16 mouse cellular contexts compared by ENCODE assay signal in the genomic region with DNA sequence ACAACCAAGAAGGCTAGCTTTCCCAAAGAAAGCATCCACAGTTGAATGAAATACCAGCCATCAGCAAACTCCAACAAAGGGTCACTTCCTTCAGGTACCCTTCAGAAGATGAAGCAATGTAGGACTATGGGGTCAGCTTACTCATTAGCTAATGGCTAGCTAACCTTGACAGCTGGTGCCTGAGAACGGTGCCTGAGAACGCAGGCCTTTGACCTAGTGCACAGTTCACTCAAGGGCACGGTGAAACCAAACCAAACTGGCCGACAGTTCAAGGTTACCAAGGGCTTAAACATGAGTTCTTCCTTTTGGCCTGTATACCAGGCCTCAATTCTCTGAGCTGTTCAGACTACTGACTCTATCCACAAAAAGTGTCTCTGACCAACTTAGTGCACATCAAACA.
DNase-seq lines count a peak whose midpoint lies in the region; ATAC-seq and TF ChIP-seq lines count a peak whose summit lies in the region.
"Had no signal": no experiment of that assay in that cellular context is flagged by ENCODE, and none has a peak within 500 bp of the region (broad histone marks: within the 10 kb centered on the region; RNA-seq: fewer than 3 reads in every experiment).

No protein-coding gene starts in this region.

- H3K27me3 ChIP-seq in hindbrain, embryonic 10.5 days (ENCODE audit: insufficient read depth, poor library complexity, severe bottlenecking) = no peaks in the 10 kb centered on the region
- no peaks in the 10 kb centered on the region for H3K27me3 ChIP-seq in hindbrain, embryonic 14.5 days (ENCODE audit: control insufficient read depth, insufficient read depth, low read length)
- H3K27me3 ChIP-seq in kidney, adult 2 months (replicated peaks; ENCODE audit: control insufficient read depth, insufficient read depth, low read length) = no peaks in the 10 kb centered on the region
- no peaks in the 10 kb centered on the region for H3K27me3 ChIP-seq in limb, embryonic 10.5 days (ENCODE audit: low read depth, poor library complexity, severe bottlenecking)
- no peaks in the 10 kb centered on the region for H3K27me3 ChIP-seq in liver, embryonic 15.5 days
- H3K27me3 ChIP-seq: forebrain, embryonic 12.5 days; heart, embryonic 12.5 days; hindbrain, embryonic 15.5 days had no signal

- H3K9me3 ChIP-seq in hindbrain, embryonic 10.5 days = no peaks in the 10 kb centered on the region
- H3K9me3 ChIP-seq in hindbrain, embryonic 14.5 days (ENCODE audit: control insufficient read depth, low read length) = no peaks in the 10 kb centered on the region
- no peaks in the 10 kb centered on the region for H3K9me3 ChIP-seq in limb, embryonic 10.5 days (replicated peaks)
- H3K9me3 ChIP-seq in liver, embryonic 15.5 days (replicated peaks) = no peaks in the 10 kb centered on the region
- H3K9me3 ChIP-seq: forebrain, embryonic 12.5 days; heart, embryonic 12.5 days; hindbrain, embryonic 15.5 days had no signal

- no peak overlapping the region for H3K9ac ChIP-seq in hindbrain, embryonic 14.5 days
- H3K9ac ChIP-seq in liver, embryonic 15.5 days = no peak overlapping the region
- H3K9ac ChIP-seq: forebrain, embryonic 12.5 days; heart, embryonic 12.5 days; hindbrain, embryonic 15.5 days had no signal

- no peak overlapping the region for H3K4me3 ChIP-seq in hindbrain, embryonic 10.5 days
- no peak overlapping the region for H3K4me3 ChIP-seq in hindbrain, embryonic 14.5 days (replicated peaks; ENCODE audit: low read length)
- H3K4me3 ChIP-seq in kidney, adult 2 months (ENCODE audit: insufficient read depth, low read depth, low read length) = no peak overlapping the region
- no peak overlapping the region for H3K4me3 ChIP-seq in limb, embryonic 10.5 days
- no peak overlapping the region for H3K4me3 ChIP-seq in liver, embryonic 15.5 days (replicated peaks)
- H3K4me3 ChIP-seq: forebrain, embryonic 12.5 days; heart, embryonic 12.5 days; hindbrain, embryonic 15.5 days; layer of hippocampus, adult 2 months had no signal

- no peak for TF ChIP-seq CTCF in kidney, adult 2 months (conservative IDR thresholded peaks at IDR 0.05; ENCODE audit: insufficient read depth, insufficient read length, low read depth, low read length)

- H3K36me3 ChIP-seq in hindbrain, embryonic 10.5 days = peaks cover 52% of the 10 kb centered on the region
- H3K36me3 ChIP-seq in hindbrain, embryonic 14.5 days (replicated peaks; ENCODE audit: control insufficient read depth, insufficient read depth) = no peaks in the 10 kb centered on the region
- H3K36me3 ChIP-seq in kidney, adult 2 months (ENCODE audit: control insufficient read depth, insufficient read depth, low read length) = no peaks in the 10 kb centered on the region; the same call in 1 of the 2 replicates
- H3K36me3 ChIP-seq in limb, embryonic 10.5 days = peaks cover 33% of the 10 kb centered on the region
- H3K36me3 ChIP-seq in liver, embryonic 15.5 days (replicated peaks) = no peaks in the 10 kb centered on the region
- H3K36me3 ChIP-seq: hindbrain, embryonic 15.5 days had no signal

- peak overlapping the region; percentile 62; the same call in 1 of the 2 replicates for H3K27ac ChIP-seq in hindbrain, embryonic 10.5 days
- no peak overlapping the region for H3K27ac ChIP-seq in hindbrain, embryonic 14.5 days
- H3K27ac ChIP-seq in kidney, adult 2 months (ENCODE audit: insufficient read depth, low read depth, low read length) = peak overlapping the region; percentile 37
- peak overlapping the region; percentile 93 for H3K27ac ChIP-seq in limb, embryonic 10.5 days
- H3K27ac ChIP-seq in liver, embryonic 15.5 days (replicated peaks) = peak overlapping the region; percentile 7; the same call in 1 of the 2 replicates
- H3K27ac ChIP-seq: hindbrain, embryonic 15.5 days; layer of hippocampus, adult 2 months had no signal

- H3K4me2 ChIP-seq in hindbrain, embryonic 14.5 days (replicated peaks) = no peak overlapping the region
- 0 out of 2 replicates have a peak overlapping the region, but pooled peaks have one; percentile 2 for H3K4me2 ChIP-seq in liver, embryonic 15.5 days
- H3K4me2 ChIP-seq: forebrain, embryonic 12.5 days; heart, embryonic 12.5 days; hindbrain, embryonic 15.5 days had no signal

- H3K4me1 ChIP-seq in hindbrain, embryonic 10.5 days (replicated peaks) = peaks cover 36% of the 10 kb centered on the region
- H3K4me1 ChIP-seq in hindbrain, embryonic 14.5 days (replicated peaks; ENCODE audit: control insufficient read depth, insufficient read depth, low read length) = no peaks in the 10 kb centered on the region
- H3K4me1 ChIP-seq in kidney, adult 2 months (ENCODE audit: control insufficient read depth, insufficient read depth, low read length) = peaks cover 18% of the 10 kb centered on the region
- peaks cover 84% of the 10 kb centered on the region for H3K4me1 ChIP-seq in limb, embryonic 10.5 days
- H3K4me1 ChIP-seq in liver, embryonic 15.5 days (replicated peaks) = peaks cover 7% of the 10 kb centered on the region; the same call in 1 of the 2 replicates

- TF ChIP-seq POLR2A in kidney, adult 2 months (IDR thresholded peaks at IDR 0.05; ENCODE audit: low read depth, low read length) = no peak

- DNase-seq in hindbrain, embryonic 10.5 days (ENCODE audit: low spot score) = no peak
- DNase-seq in hindbrain, embryonic 14.5 days (ENCODE audit: low spot score) = no peak
- peak; percentile 84 for DNase-seq in kidney, adult 2 months
- no peak for DNase-seq in limb, embryonic 10.5 days (ENCODE audit: low spot score)
- no peak for DNase-seq in layer of hippocampus, postnatal 14 days (ENCODE audit: low spot score in 2 of 2)
- DNase-seq in adrenal gland, postnatal 10 days = no peak
- DNase-seq in layer of hippocampus, adult 9-10 months (ENCODE audit: low spot score) = no peak
- DNase-seq: cerebellum, adult 8-10 months; embryo, embryonic 11 days; thymus, postnatal 4 days had no signal

- 86% methylated on average over 4 of the region's 4 CpGs for WGBS in hindbrain, embryonic 10.5 days
- WGBS in hindbrain, embryonic 14.5 days = 89% methylated on average over 4 of the region's 4 CpGs
- 35% methylated on average over 4 of the region's 4 CpGs for WGBS in kidney, adult 2 months
- 39% methylated on average over 4 of the region's 4 CpGs for WGBS in limb, embryonic 10.5 days
- WGBS in liver, embryonic 15.5 days (ENCODE audit: insufficient replicate concordance) = 69% methylated on average over 4 of the region's 4 CpGs

- ATAC-seq in hindbrain, embryonic 14.5 days (ENCODE audit: low FRiP score) = no peak
- peak; percentile 72 for ATAC-seq in liver, embryonic 15.5 days (ENCODE audit: insufficient read depth)
- ATAC-seq: activated CD4-positive, CD25-positive, alpha-beta regulatory T cell, adult 4 months had no signal
